Mouse (Mus musculus) lung, embryonic 15.5 days (tissue): ENCODE data around the gene Olfr71. TPM values are rescaled to one million over a fixed set of nuclear protein-coding genes. Genes with fewer than 3 reads are reported as not detected.

Source experiments
- ATAC-seq: fragments of 200-750 bp; cut with Nextera tagmentation; 2 replicates; pipeline ENCODE4 v1.8.0; 2017; ENCODE audit warnings: moderate number of reproducible peaks, borderline replicate concordance; ENCODE audit not compliant: low FRiP score, low TSS enrichment; ENCODE audit errors: extremely low read depth
- H3K27ac ChIP-seq: fragments of 300-500 bp; sonication (generic); 2 replicates; pipeline ENCODE4 v1.5.1; 2015; ENCODE audit warnings: moderate library complexity, mild to moderate bottlenecking, inconsistent platforms
- H3K27me3 ChIP-seq: fragments of 300-500 bp; sonication (generic); 2 replicates; pipeline ENCODE4 v1.6.1; 2015; ENCODE audit warnings: inconsistent platforms
- H3K36me3 ChIP-seq: fragments of 300-500 bp; sonication (generic); 2 replicates; pipeline ENCODE4 v1.6.1; 2015; ENCODE audit warnings: inconsistent platforms
- H3K4me1 ChIP-seq: fragments of 300-500 bp; sonication (generic); 2 replicates; pipeline ENCODE4 v1.6.1; 2015; ENCODE audit warnings: inconsistent platforms
- H3K4me2 ChIP-seq: fragments of 300-500 bp; sonication (generic); 2 replicates; pipeline ENCODE4 v1.6.1; 2015; ENCODE audit warnings: inconsistent platforms, mild to moderate bottlenecking, moderate library complexity
- H3K4me3 ChIP-seq: fragments of 300-500 bp; sonication (generic); 2 replicates; pipeline ENCODE4 v1.5.1; 2015; ENCODE audit warnings: mild to moderate bottlenecking, inconsistent platforms
- H3K9ac ChIP-seq: fragments of 300-500 bp; sonication (generic); 2 replicates; pipeline ENCODE4 v1.6.1; 2015; ENCODE audit warnings: inconsistent platforms
- H3K9me3 ChIP-seq: fragments of 300-500 bp; sonication (generic); 2 replicates; pipeline ENCODE4 v1.6.1; 2016; ENCODE audit warnings: inconsistent platforms
- WGBS: fragments of 180-500 bp; shearing (Covaris S2); methylation state at CpG from one replicate; pipeline ENCODE4 v1.1.7; 2015; 5-methylcytosine and 5-hydroxymethylcytosine counted together
- polyA plus RNA-seq: library from polyadenylated mRNA; unstranded; fragments of >200 nt; fragmentation: Nextera tagmentation; extraction: Ambion mirVana; gene quantifications from 2 replicates; pipeline ENCODE4 v1.2.1, GENCODE M21; 2015

The Olfr71 gene
- polyA plus RNA-seq, 1 experiment from 2014 or later: not detected

GRCm38 (mm10) chr4:43729126-43729525, 19.1 kb upstream of the Olfr71 start:
- peak overlapping the region; percentile 87 for H3K27ac ChIP-seq
- no peak for ATAC-seq
- no peaks in the 10 kb centered on the region for H3K36me3 ChIP-seq
- H3K9ac ChIP-seq: no peak overlapping the region
- H3K9me3 ChIP-seq: no peaks in the 10 kb centered on the region
- H3K4me1 ChIP-seq: peaks cover 55% of the 10 kb centered on the region
- H3K4me2 ChIP-seq: no peak overlapping the region
- no peaks in the 10 kb centered on the region for H3K27me3 ChIP-seq
- 33% methylated on average over 3 of the region's 3 CpGs for WGBS
- H3K4me3 ChIP-seq: no peak overlapping the region

- H3K9me3 ChIP-seq: no peaks in the 10 kb centered on the region
- H3K27ac ChIP-seq: peak overlapping the region; percentile 87
- no peaks in the 10 kb centered on the region for H3K36me3 ChIP-seq
- 16% methylated on average over 5 of the region's 5 CpGs for WGBS
- H3K9ac ChIP-seq: no peak overlapping the region
- ATAC-seq: peak; percentile 49; the same call in 1 of the 2 replicates
- H3K4me1 ChIP-seq: peaks cover 55% of the 10 kb centered on the region
- H3K4me3 ChIP-seq: no peak overlapping the region
- H3K4me2 ChIP-seq: no peak overlapping the region
- H3K27me3 ChIP-seq: no peaks in the 10 kb centered on the region
Measured at GRCm38 (mm10) chr4:43728576-43728954, 18.5 kb upstream of the Olfr71 start.

- no peaks in the 10 kb centered on the region for H3K27me3 ChIP-seq
- peaks cover 55% of the 10 kb centered on the region for H3K4me1 ChIP-seq
- H3K9me3 ChIP-seq: no peaks in the 10 kb centered on the region
- 61% methylated on average over 7 of the region's 7 CpGs for WGBS
- ATAC-seq: no peak
- H3K36me3 ChIP-seq: no peaks in the 10 kb centered on the region
- no peak overlapping the region for H3K9ac ChIP-seq
- no peak overlapping the region for H3K4me3 ChIP-seq
- H3K27ac ChIP-seq: peak overlapping the region; percentile 87
- H3K4me2 ChIP-seq: no peak overlapping the region
Measured at GRCm38 (mm10) chr4:43727718-43728575, 17.9 kb upstream of the Olfr71 start.

- peaks cover 55% of the 10 kb centered on the region for H3K4me1 ChIP-seq
- no peak within 1 kb of the TSS for H3K9ac ChIP-seq
- peak; percentile 77 for ATAC-seq
Measured at GRCm38 (mm10) chr4:43726995-43727394, 16.9 kb upstream of the Olfr71 start, which contains the start of gene Hrct1. Gene Hrct1, plus strand, starts transcription at chr4:43727188.

DNA sequence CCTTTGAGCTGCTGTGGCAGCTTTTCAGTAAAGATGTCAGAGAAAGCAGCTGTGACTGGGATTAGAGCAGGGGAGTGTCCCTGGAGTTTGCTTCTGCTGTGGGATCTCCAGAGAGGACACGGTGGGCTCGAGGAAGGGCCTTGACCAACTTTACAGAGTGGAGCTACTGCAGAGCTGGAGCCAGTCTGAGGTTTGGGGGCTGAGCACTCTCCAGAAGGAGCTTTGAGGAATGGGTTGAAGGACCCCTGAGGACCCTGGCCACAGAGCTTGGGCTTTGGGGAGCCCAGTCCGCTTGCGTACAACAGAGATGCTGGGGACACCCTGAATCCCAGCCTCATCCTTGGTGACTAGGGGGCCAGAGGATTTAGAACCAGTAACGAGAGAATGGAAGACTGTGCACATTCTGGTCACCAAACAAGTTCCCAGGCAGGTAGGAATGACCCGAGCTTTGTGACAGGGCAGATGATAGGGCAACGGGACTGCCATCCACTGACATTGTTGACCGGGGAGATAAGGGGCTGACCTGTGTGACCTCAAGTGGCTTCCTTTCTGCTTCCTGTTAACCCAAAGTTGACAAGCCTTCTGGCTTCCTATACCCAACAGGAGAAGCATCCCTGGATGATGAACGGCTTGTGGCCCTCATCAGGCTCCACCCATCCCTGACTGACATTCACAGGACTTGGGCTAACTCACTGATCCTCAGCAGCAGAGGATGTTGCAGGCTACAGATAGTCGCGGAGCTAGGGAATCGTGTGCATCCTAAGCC, 16.4 kb upstream of the Olfr71 start:
- no peak overlapping the region for H3K9ac ChIP-seq
- H3K4me3 ChIP-seq: no peak overlapping the region
- ATAC-seq: no peak; the same call in 1 of the 2 replicates
- H3K27ac ChIP-seq: peak overlapping the region; percentile 87
- H3K4me2 ChIP-seq: no peak overlapping the region
- WGBS: 43% methylated on average over 12 of the region's 12 CpGs
- H3K27me3 ChIP-seq: no peaks in the 10 kb centered on the region
- H3K9me3 ChIP-seq: no peaks in the 10 kb centered on the region
- peaks cover 55% of the 10 kb centered on the region for H3K4me1 ChIP-seq
- H3K36me3 ChIP-seq: no peaks in the 10 kb centered on the region

More at GRCm38 (mm10) chr4:43726995-43727394, 16.9 kb upstream of the Olfr71 start, which contains the start of gene Hrct1:
- no peaks in the 10 kb centered on the region for H3K36me3 ChIP-seq
- H3K27ac ChIP-seq: peak within 1 kb of the TSS; percentile 87
- H3K9me3 ChIP-seq: no peaks in the 10 kb centered on the region
- H3K4me2 ChIP-seq: no peak within 1 kb of the TSS
- no peak within 1 kb of the TSS for H3K4me3 ChIP-seq
- 8% methylated on average over 3 of the region's 3 CpGs for WGBS
- H3K27me3 ChIP-seq: no peaks in the 10 kb centered on the region

GRCm38 (mm10) chr4:43724764-43725163, 14.7 kb upstream of the Olfr71 start:
- ATAC-seq: no peak
- no peaks in the 10 kb centered on the region for H3K36me3 ChIP-seq
- WGBS: 16% methylated on average over 1 of the region's 1 CpGs
- no peak overlapping the region for H3K4me3 ChIP-seq
- H3K9ac ChIP-seq: no peak overlapping the region
- H3K27me3 ChIP-seq: no peaks in the 10 kb centered on the region
- H3K4me1 ChIP-seq: peaks cover 39% of the 10 kb centered on the region
- H3K27ac ChIP-seq: no peak overlapping the region
- H3K9me3 ChIP-seq: no peaks in the 10 kb centered on the region
- no peak overlapping the region for H3K4me2 ChIP-seq

DNA sequence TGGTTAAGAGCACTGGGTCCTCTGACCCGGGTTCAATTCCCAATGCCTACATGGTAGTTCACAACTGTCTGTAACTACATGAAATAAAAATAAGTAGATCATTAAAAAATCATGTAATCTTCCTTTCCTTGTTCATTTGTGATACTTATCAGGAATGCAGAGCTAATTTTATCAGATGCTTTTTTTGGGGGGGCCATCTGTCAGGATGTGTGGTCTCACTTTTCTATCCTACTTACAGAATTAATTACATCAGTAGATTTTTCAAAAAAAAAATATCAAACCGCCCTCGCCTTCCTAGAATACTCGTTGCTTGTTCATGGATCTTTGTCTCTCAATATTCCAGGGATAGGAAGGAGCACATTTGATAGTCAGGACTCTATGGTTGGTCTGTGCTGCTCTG, 12.1 kb upstream of the Olfr71 start:
- H3K36me3 ChIP-seq: no peaks in the 10 kb centered on the region
- no peak overlapping the region for H3K4me2 ChIP-seq
- H3K4me3 ChIP-seq: no peak overlapping the region
- H3K9me3 ChIP-seq: no peaks in the 10 kb centered on the region
- no peak overlapping the region for H3K9ac ChIP-seq
- ATAC-seq: no peak
- 77% methylated on average over 4 of the region's 4 CpGs for WGBS
- peaks cover 13% of the 10 kb centered on the region for H3K4me1 ChIP-seq
- H3K27ac ChIP-seq: no peak overlapping the region
- no peaks in the 10 kb centered on the region for H3K27me3 ChIP-seq

DNA sequence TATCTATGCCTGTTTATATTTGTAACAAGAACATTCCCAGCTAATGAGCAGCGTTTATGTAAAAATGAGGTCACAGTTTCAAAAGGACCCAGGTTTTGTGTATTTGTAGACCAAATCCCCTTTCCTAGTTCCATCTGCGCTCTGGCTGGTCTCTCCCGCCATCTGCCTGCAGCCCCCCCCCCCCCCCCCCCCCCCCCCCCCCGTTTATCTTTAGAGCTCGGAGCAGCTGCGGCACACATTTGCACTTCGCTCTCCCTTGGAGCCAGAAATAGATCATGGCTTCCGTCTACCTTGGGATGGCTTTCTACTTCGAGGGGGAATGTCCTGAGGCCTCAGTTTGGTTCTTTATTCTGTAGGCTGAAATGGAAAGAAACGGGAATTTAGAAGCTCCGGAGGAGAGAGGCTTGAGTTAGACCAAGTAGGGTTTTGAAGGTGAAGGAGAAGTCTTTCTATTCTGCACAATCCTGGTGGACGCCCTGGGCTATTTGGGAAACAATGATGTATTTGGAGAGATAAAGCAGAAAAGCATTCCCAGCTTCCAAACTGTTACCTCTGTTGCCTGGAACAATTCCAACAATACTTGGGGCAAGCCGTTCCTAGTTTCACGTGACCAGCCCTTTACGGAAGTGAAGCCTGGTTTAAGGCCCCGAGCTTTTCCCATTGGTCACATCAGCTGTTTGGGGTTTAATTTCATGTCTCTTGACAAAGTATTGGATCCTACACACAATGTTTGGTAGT, 10.6 kb upstream of the Olfr71 start:
- WGBS: 43% methylated on average over 12 of the region's 16 CpGs
- Histone ChIP-seq H3K4me1 (no peaks in the 10 kb centered on the region), H3K27me3 (no peaks in the 10 kb centered on the region), H3K9ac (no peak overlapping the region), H3K27ac (no peak overlapping the region), H3K36me3 (no peaks in the 10 kb centered on the region), H3K4me3 (no peak overlapping the region), H3K9me3 (no peaks in the 10 kb centered on the region), H3K4me2 (no peak overlapping the region)
- ATAC-seq: no peak

GRCm38 (mm10) chr4:43713652-43714219, 3.7 kb upstream of the Olfr71 start:
- Histone ChIP-seq H3K36me3 (no peaks in the 10 kb centered on the region), H3K9ac (no peak overlapping the region), H3K4me1 (peaks cover 11% of the 10 kb centered on the region), H3K4me2 (no peak overlapping the region), H3K27ac (no peak overlapping the region), H3K27me3 (peaks cover 10% of the 10 kb centered on the region; the same call in 1 of the 2 replicates), H3K4me3 (no peak overlapping the region), H3K9me3 (no peaks in the 10 kb centered on the region)
- ATAC-seq: no peak
- 27% methylated on average over 7 of the region's 7 CpGs for WGBS

DNA sequence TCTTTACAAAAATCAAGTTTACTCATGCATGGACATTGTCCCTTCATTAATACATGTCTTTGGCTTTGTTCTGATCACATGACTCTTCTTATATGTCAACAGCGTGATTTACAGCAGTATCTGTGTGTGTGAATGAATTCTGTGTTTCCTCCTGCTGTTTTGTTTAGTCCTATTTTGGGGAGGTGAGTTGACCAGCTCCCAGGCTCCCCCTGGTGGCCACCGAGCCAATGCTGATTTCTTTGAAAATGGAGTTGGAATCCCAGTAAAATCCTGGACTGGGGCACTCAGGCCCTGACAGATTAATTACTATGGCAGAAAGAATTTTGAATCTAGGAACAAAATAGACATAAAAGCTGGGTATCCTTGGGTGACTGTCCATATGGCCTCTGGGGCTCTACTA, 1.8 kb upstream of the Olfr71 start:
- 2% methylated on average over 2 of the region's 2 CpGs for WGBS
- Histone ChIP-seq H3K27me3 (peaks cover 10% of the 10 kb centered on the region; the same call in 1 of the 2 replicates), H3K27ac (no peak overlapping the region), H3K9ac (no peak overlapping the region), H3K4me2 (no peak overlapping the region), H3K4me1 (peaks cover 16% of the 10 kb centered on the region), H3K36me3 (no peaks in the 10 kb centered on the region), H3K9me3 (no peaks in the 10 kb centered on the region), H3K4me3 (no peak overlapping the region)
- no peak for ATAC-seq

- no peak for ATAC-seq
- 64% methylated on average over 13 of the region's 13 CpGs for WGBS
- Histone ChIP-seq H3K27me3 (no peaks in the 10 kb centered on the region), H3K9me3 (no peaks in the 10 kb centered on the region), H3K4me2 (no peak overlapping the region), H3K4me3 (no peak overlapping the region), H3K4me1 (peaks cover 13% of the 10 kb centered on the region), H3K27ac (no peak overlapping the region), H3K36me3 (no peaks in the 10 kb centered on the region), H3K9ac (no peak overlapping the region)
Measured at GRCm38 (mm10) chr4:43705991-43706390, 4.1 kb downstream of the Olfr71 start.
